Mouse (Mus musculus): ENCODE data around the gene Prickle4. TPM values are rescaled to one million over a fixed set of nuclear protein-coding genes. Genes with fewer than 3 reads are reported as not detected.

The Prickle4 gene
- polyA plus RNA-seq, 1 experiment from 2014 or later, result 0.51 TPM

DNA sequence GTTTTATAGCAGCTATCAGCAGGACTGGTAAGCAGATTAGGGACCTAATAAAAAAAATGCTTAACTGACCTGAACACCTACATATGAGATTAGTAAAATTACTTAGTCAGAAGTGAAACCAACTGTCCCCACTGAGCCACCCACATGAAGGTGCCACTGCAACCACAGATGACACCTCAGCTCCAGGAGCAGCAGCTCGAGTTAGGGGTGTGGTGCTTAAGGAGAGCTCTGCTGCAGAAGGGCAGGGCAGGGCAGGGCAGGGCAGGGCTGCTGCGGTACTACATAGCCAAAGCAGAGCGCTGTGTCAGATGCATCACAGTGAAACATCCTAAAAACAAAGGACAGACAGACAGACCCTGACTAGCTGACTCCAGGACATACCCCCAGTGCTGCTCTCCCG, 11.7 kb downstream of the Prickle4 start:
- no peaks in the 10 kb centered on the region for H3K9me3 ChIP-seq (ENCODE audit: control insufficient read depth, low read length)
- 67% methylated on average over 4 of the region's 4 CpGs for WGBS
- H3K9ac ChIP-seq (ENCODE audit: low read length), result no peak overlapping the region
- no peak overlapping the region for H3K27ac ChIP-seq (replicated peaks)
- no peaks in the 10 kb centered on the region for H3K27me3 ChIP-seq (ENCODE audit: control insufficient read depth, insufficient read depth, low read length)
- ATAC-seq (ENCODE audit: low FRiP score, low TSS enrichment) (no peak), DNase-seq (ENCODE audit: low spot score) (no peak)
- H3K4me2 ChIP-seq (replicated peaks; ENCODE audit: low read depth), result no peak overlapping the region
- H3K36me3 ChIP-seq (ENCODE audit: control insufficient read depth, insufficient read depth, low read length), result 0 out of 2 replicates have a peak, but pooled peaks cover 5% of the 10 kb centered on the region
- no peak overlapping the region for H3K4me3 ChIP-seq (ENCODE audit: low read depth, low read length)
- H3K4me1 ChIP-seq (replicated peaks; ENCODE audit: control insufficient read depth, insufficient read depth), result 0 out of 2 replicates have a peak, but pooled peaks cover 3% of the 10 kb centered on the region
- no peak for TF ChIP-seq EP300 (optimal IDR thresholded peaks at IDR 0.05)
- TF ChIP-seq CTCF (IDR thresholded peaks at IDR 0.05; ENCODE audit: low read depth), result no peak

- Histone ChIP-seq H3K27me3 (ENCODE audit: control insufficient read depth, insufficient read depth, low read length) (no peaks in the 10 kb centered on the region), H3K4me3 (ENCODE audit: low read depth, low read length) (no peak overlapping the region), H3K4me1 (replicated peaks; ENCODE audit: control insufficient read depth, insufficient read depth) (no peaks in the 10 kb centered on the region), H3K9me3 (ENCODE audit: control insufficient read depth, low read length) (no peaks in the 10 kb centered on the region), H3K4me2 (replicated peaks; ENCODE audit: low read depth) (no peak overlapping the region), H3K36me3 (ENCODE audit: control insufficient read depth, insufficient read depth, low read length) (0 out of 2 replicates have a peak, but pooled peaks cover 3% of the 10 kb centered on the region), H3K27ac (replicated peaks) (no peak overlapping the region), H3K9ac (ENCODE audit: low read length) (no peak overlapping the region)
- no peak for DNase-seq (ENCODE audit: low spot score)
- WGBS, result 67% methylated on average over 5 of the region's 5 CpGs
- no peak for ATAC-seq (ENCODE audit: low FRiP score, low TSS enrichment)
- no peak for TF ChIP-seq EP300 (optimal IDR thresholded peaks at IDR 0.05)
- TF ChIP-seq CTCF (IDR thresholded peaks at IDR 0.05; ENCODE audit: low read depth), result no peak
Measured at GRCm38 (mm10) chr17:47678702-47679101, 15.8 kb downstream of the Prickle4 start.

DNA sequence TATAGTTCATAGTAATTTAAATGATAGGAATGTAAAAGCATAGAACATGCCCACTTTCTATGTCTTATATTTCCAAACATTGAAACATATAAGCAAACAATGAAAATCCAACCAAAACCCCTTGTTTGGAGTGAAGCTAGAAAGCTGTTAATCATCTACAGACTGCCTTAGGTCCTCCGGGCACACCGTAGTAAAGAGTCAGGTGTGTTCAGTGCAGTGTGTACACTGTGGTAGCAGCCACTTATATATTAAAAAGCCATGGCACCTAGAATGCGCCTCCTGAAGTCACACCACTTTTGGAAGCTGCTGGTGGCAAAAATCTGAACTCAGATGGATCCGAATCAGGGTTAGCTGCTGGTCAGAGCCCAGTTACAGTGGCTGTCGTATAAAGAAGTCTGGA, 16.3 kb downstream of the Prickle4 start:
- no peak overlapping the region for H3K27ac ChIP-seq (replicated peaks)
- 0 out of 2 replicates have a peak, but pooled peaks cover 3% of the 10 kb centered on the region for H3K36me3 ChIP-seq (ENCODE audit: control insufficient read depth, insufficient read depth, low read length)

DNA sequence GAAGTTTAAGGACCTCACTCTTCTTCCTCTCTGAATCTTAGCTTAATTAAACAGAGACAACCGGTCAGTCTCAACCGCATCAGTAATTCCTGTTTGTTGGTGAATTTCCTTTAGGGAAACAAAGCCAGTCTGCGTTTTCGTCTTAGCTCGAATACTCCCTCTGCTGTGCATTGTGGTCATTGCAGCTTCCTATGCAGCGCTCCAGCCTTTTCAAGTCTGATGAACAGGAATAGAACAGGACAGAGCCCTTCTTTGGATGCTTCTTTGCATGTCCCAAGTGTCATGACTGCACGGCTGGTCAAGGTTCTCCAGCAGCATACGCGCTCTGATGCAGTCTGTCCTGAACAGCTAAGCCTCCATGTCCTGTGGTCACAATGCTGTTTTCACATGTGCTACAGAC, 18.0 kb downstream of the Prickle4 start:
- Histone ChIP-seq H3K4me1 (replicated peaks; ENCODE audit: control insufficient read depth, insufficient read depth) (peaks cover 4% of the 10 kb centered on the region), H3K9ac (ENCODE audit: low read length) (no peak overlapping the region), H3K27me3 (ENCODE audit: control insufficient read depth, insufficient read depth, low read length) (no peaks in the 10 kb centered on the region), H3K9me3 (ENCODE audit: control insufficient read depth, low read length) (no peaks in the 10 kb centered on the region), H3K4me3 (ENCODE audit: low read depth, low read length) (no peak overlapping the region), H3K4me2 (replicated peaks; ENCODE audit: low read depth) (no peak overlapping the region), H3K36me3 (ENCODE audit: control insufficient read depth, insufficient read depth, low read length) (0 out of 2 replicates have a peak, but pooled peaks cover 1% of the 10 kb centered on the region), H3K27ac (replicated peaks) (no peak overlapping the region)
- DNase-seq (ENCODE audit: low spot score) (peak; percentile 76), ATAC-seq (ENCODE audit: low FRiP score, low TSS enrichment) (no peak)
- 17% methylated on average over 9 of the region's 9 CpGs for WGBS
- TF ChIP-seq CTCF (IDR thresholded peaks at IDR 0.05; ENCODE audit: low read depth) (peak; percentile 96), EP300 (optimal IDR thresholded peaks at IDR 0.05) (no peak)

More for the DNA sequence above, 16.3 kb downstream of the Prickle4 start:
- TF ChIP-seq CTCF (IDR thresholded peaks at IDR 0.05; ENCODE audit: low read depth), result no peak
- no peak for TF ChIP-seq EP300 (optimal IDR thresholded peaks at IDR 0.05)
- no peak overlapping the region for H3K9ac ChIP-seq (ENCODE audit: low read length)
- DNase-seq (ENCODE audit: low spot score), result no peak
- 66% methylated on average over 5 of the region's 5 CpGs for WGBS
- peak; percentile 78; the same call in 1 of the 2 replicates for ATAC-seq (ENCODE audit: low FRiP score, low TSS enrichment)
- H3K4me3 ChIP-seq (ENCODE audit: low read depth, low read length), result no peak overlapping the region
- no peak overlapping the region for H3K4me2 ChIP-seq (replicated peaks; ENCODE audit: low read depth)
- no peaks in the 10 kb centered on the region for H3K4me1 ChIP-seq (replicated peaks; ENCODE audit: control insufficient read depth, insufficient read depth)
- no peaks in the 10 kb centered on the region for H3K9me3 ChIP-seq (ENCODE audit: control insufficient read depth, low read length)
- no peaks in the 10 kb centered on the region for H3K27me3 ChIP-seq (ENCODE audit: control insufficient read depth, insufficient read depth, low read length)

GRCm38 (mm10) chr17:47672311-47673111, 22.0 kb downstream of the Prickle4 start:
- H3K36me3 ChIP-seq (ENCODE audit: control insufficient read depth, insufficient read depth, low read length), result no peaks in the 10 kb centered on the region
- no peaks in the 10 kb centered on the region for H3K9me3 ChIP-seq (ENCODE audit: control insufficient read depth, low read length)
- peaks cover 4% of the 10 kb centered on the region for H3K4me1 ChIP-seq (replicated peaks; ENCODE audit: control insufficient read depth, insufficient read depth)
- TF ChIP-seq CTCF (IDR thresholded peaks at IDR 0.05; ENCODE audit: low read depth), result peak; percentile 57
- no peak for TF ChIP-seq EP300 (optimal IDR thresholded peaks at IDR 0.05)
- ATAC-seq (ENCODE audit: low FRiP score, low TSS enrichment) (peak; percentile 80), DNase-seq (ENCODE audit: low spot score) (peak; percentile 82)
- H3K9ac ChIP-seq (ENCODE audit: low read length), result peak overlapping the region; percentile 61
- H3K4me3 ChIP-seq (ENCODE audit: low read depth, low read length), result peak overlapping the region; percentile 45
- 6% methylated on average over 65 of the region's 68 CpGs for WGBS
- H3K27ac ChIP-seq (replicated peaks), result peak overlapping the region; percentile 56
- peak overlapping the region; percentile 81 for H3K4me2 ChIP-seq (replicated peaks; ENCODE audit: low read depth)
- H3K27me3 ChIP-seq (ENCODE audit: control insufficient read depth, insufficient read depth, low read length), result no peaks in the 10 kb centered on the region

DNA sequence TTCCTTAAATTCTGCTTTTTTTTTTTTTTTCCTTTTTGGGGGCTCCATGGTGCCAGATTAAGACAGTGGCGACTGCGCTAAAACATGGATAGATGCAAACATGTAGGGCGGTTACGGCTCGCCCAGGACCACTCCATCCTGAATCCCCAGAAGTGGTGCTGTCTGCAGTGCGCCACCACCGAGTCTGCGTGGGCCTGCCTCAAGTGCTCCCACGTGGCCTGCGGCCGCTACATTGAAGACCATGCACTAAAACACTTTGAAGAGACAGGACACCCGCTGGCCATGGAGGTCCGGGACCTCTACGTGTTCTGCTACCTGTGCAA, 22.6 kb downstream of the Prickle4 start:
- ATAC-seq (ENCODE audit: low FRiP score, low TSS enrichment) (no peak; the same call in 1 of the 2 replicates), DNase-seq (ENCODE audit: low spot score) (no peak)
- Histone ChIP-seq H3K4me3 (ENCODE audit: low read depth, low read length) (peak overlapping the region; percentile 45), H3K27ac (replicated peaks) (no peak overlapping the region), H3K36me3 (ENCODE audit: control insufficient read depth, insufficient read depth, low read length) (no peaks in the 10 kb centered on the region), H3K4me2 (replicated peaks; ENCODE audit: low read depth) (peak overlapping the region; percentile 81), H3K4me1 (replicated peaks; ENCODE audit: control insufficient read depth, insufficient read depth) (peaks cover 4% of the 10 kb centered on the region), H3K27me3 (ENCODE audit: control insufficient read depth, insufficient read depth, low read length) (no peaks in the 10 kb centered on the region), H3K9ac (ENCODE audit: low read length) (peak overlapping the region; percentile 61), H3K9me3 (ENCODE audit: control insufficient read depth, low read length) (no peaks in the 10 kb centered on the region)
- TF ChIP-seq CTCF (IDR thresholded peaks at IDR 0.05; ENCODE audit: low read depth), result no peak
- no peak for TF ChIP-seq EP300 (optimal IDR thresholded peaks at IDR 0.05)
- WGBS, result 39% methylated on average over 14 of the region's 14 CpGs

Measured in stomach, postnatal 0 days (tissue).